Mouse (Mus musculus): Measurements from ENCODE around the gene Lmf2. TPM values are rescaled to one million over a fixed set of nuclear protein-coding genes. Genes with fewer than 3 reads are reported as not detected.

Gene Lmf2
- 44.8 and 48.1 TPM in 2 replicates for polyA plus RNA-seq (2015; fragmentation: Nextera tagmentation; extraction: Ambion mirVana)

GRCm38 (mm10) chr15:89355241-89356187 is at the start of gene Lmf2, which contains the start of gene Ncaph2:
Gene Lmf2 (minus strand): TSS chr15:89355659.
Gene Ncaph2 (plus strand): TSS chr15:89355719.
- peak; percentile 95 for ATAC-seq
- DNase-seq (ENCODE audit: low spot score), result peak; percentile 97
- TF ChIP-seq EP300 (IDR thresholded peaks at IDR 0.05), result no peak
- 0 out of 2 replicates have a peak, but pooled peaks have one; percentile 2 for TF ChIP-seq CTCF (IDR thresholded peaks at IDR 0.05)
- peak within 1 kb of the TSS; percentile 84 for H3K4me3 ChIP-seq (ENCODE audit: low read depth, low read length)
- H3K36me3 ChIP-seq (ENCODE audit: insufficient read depth, low read length), result peaks cover 16% of the 10 kb centered on the region; the same call in 1 of the 2 replicates
- no peaks in the 10 kb centered on the region for H3K9me3 ChIP-seq (ENCODE audit: low read length)
- H3K4me1 ChIP-seq (ENCODE audit: insufficient read depth, low read depth, low read length), result peaks cover 5% of the 10 kb centered on the region; the same call in 1 of the 2 replicates
- peak within 1 kb of the TSS; percentile 92 for H3K27ac ChIP-seq (ENCODE audit: low read length)
- H3K9ac ChIP-seq (replicated peaks; ENCODE audit: low read depth), result peak within 1 kb of the TSS; percentile 72
- H3K4me2 ChIP-seq (replicated peaks; ENCODE audit: low read depth, low read length), result peak within 1 kb of the TSS; percentile 79
- WGBS, result under 1% methylated on average over 62 of the region's 64 CpGs
- H3K27me3 ChIP-seq (replicated peaks; ENCODE audit: insufficient read depth, low read length), result no peaks in the 10 kb centered on the region

DNA sequence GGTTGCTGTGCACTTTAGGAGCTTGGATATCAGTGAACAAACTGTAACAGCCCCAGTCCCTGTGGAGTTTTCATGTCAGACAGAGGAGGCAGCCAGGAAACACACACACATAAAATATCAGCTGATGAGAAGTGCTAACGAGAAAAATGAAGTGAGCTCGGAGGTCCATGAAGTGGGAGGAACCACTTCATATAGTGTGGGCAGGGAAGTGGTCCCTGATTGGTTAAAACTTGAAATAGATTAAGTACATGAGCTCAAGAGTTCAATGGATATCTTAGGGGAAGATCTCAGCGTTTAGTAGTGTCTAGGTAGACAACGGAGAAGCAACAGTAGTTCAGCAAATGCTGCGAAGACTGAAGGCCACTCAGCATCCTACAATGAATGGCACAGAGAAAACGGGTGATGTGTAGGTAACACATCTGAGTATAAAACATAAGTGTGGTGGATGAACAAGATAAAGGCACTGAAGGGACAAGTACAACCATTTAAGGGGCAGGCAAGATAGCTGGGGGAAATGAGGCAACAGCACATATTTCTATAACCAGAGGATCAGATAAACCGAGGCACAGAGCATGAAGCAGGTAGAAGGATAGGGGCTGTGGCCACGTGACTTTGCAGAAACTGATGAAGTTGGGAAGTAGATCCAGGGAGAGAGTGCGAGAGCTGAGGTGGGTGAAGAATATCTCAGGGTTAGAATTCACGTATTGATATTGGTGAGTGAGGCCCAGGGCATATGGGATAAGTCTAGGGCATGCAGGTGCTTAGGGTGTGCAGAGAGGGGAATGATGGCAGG is 49.6 kb upstream of the Lmf2 start:
- H3K4me3 ChIP-seq (ENCODE audit: low read depth, low read length), result no peak overlapping the region
- no peaks in the 10 kb centered on the region for H3K36me3 ChIP-seq (ENCODE audit: insufficient read depth, low read length)
- no peak for TF ChIP-seq EP300 (IDR thresholded peaks at IDR 0.05)
- no peak for TF ChIP-seq CTCF (IDR thresholded peaks at IDR 0.05)
- ATAC-seq, result no peak
- H3K27me3 ChIP-seq (replicated peaks; ENCODE audit: insufficient read depth, low read length), result no peaks in the 10 kb centered on the region
- H3K27ac ChIP-seq (ENCODE audit: low read length), result no peak overlapping the region
- H3K4me1 ChIP-seq (ENCODE audit: insufficient read depth, low read depth, low read length), result no peaks in the 10 kb centered on the region
- no peaks in the 10 kb centered on the region for H3K9me3 ChIP-seq (ENCODE audit: low read length)
- H3K4me2 ChIP-seq (replicated peaks; ENCODE audit: low read depth, low read length), result no peak overlapping the region
- 74% methylated on average over 10 of the region's 10 CpGs for WGBS
- no peak for DNase-seq (ENCODE audit: low spot score)
- H3K9ac ChIP-seq (replicated peaks; ENCODE audit: low read depth), result no peak overlapping the region

GRCm38 (mm10) chr15:89402471-89402870 is 47.0 kb upstream of the Lmf2 start:
- DNase-seq (ENCODE audit: low spot score), result no peak
- H3K4me3 ChIP-seq (ENCODE audit: low read depth, low read length), result no peak overlapping the region
- H3K27ac ChIP-seq (ENCODE audit: low read length), result no peak overlapping the region
- no peaks in the 10 kb centered on the region for H3K9me3 ChIP-seq (ENCODE audit: low read length)
- no peaks in the 10 kb centered on the region for H3K4me1 ChIP-seq (ENCODE audit: insufficient read depth, low read depth, low read length)
- no peaks in the 10 kb centered on the region for H3K27me3 ChIP-seq (replicated peaks; ENCODE audit: insufficient read depth, low read length)
- TF ChIP-seq CTCF (IDR thresholded peaks at IDR 0.05) (no peak), EP300 (IDR thresholded peaks at IDR 0.05) (no peak)
- ATAC-seq, result no peak
- H3K4me2 ChIP-seq (replicated peaks; ENCODE audit: low read depth, low read length), result no peak overlapping the region
- 71% methylated on average over 1 of the region's 1 CpGs for WGBS
- H3K9ac ChIP-seq (replicated peaks; ENCODE audit: low read depth), result no peak overlapping the region
- no peaks in the 10 kb centered on the region for H3K36me3 ChIP-seq (ENCODE audit: insufficient read depth, low read length)

- Histone ChIP-seq H3K36me3 (ENCODE audit: insufficient read depth, low read length) (no peaks in the 10 kb centered on the region), H3K4me3 (ENCODE audit: low read depth, low read length) (no peak overlapping the region), H3K4me2 (replicated peaks; ENCODE audit: low read depth, low read length) (no peak overlapping the region), H3K4me1 (ENCODE audit: insufficient read depth, low read depth, low read length) (no peaks in the 10 kb centered on the region), H3K27ac (ENCODE audit: low read length) (no peak overlapping the region), H3K9ac (replicated peaks; ENCODE audit: low read depth) (no peak overlapping the region), H3K9me3 (ENCODE audit: low read length) (no peaks in the 10 kb centered on the region), H3K27me3 (replicated peaks; ENCODE audit: insufficient read depth, low read length) (no peaks in the 10 kb centered on the region)
- no peak for ATAC-seq
- 65% methylated on average over 1 of the region's 1 CpGs for WGBS
- TF ChIP-seq EP300 (IDR thresholded peaks at IDR 0.05) (no peak), CTCF (IDR thresholded peaks at IDR 0.05) (no peak)
- no peak for DNase-seq (ENCODE audit: low spot score)
Observed at GRCm38 (mm10) chr15:89399716-89400115, 44.3 kb upstream of the Lmf2 start.

DNA sequence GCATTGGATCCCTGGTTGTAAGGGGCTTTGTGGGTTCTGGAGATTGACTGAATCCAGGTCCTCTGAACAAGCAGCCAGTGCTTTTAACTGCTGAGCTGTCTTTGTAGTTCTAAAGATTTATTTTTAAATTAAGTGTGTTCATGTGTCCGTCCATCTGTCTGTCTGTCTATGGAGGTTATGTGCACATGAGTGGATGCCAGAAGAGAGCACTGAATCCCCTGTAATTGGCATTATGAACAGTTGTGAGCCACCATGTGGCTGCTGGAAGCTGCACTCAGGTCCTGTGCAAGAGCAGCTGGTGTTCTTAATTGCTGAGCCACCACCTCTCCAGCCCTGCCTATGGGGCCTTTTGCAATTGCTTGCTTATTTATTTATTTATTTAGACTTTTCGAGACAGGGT is 42.7 kb upstream of the Lmf2 start:
- no peak for DNase-seq (ENCODE audit: low spot score)
- Histone ChIP-seq H3K4me1 (ENCODE audit: insufficient read depth, low read depth, low read length) (no peaks in the 10 kb centered on the region), H3K27me3 (replicated peaks; ENCODE audit: insufficient read depth, low read length) (no peaks in the 10 kb centered on the region), H3K4me3 (ENCODE audit: low read depth, low read length) (no peak overlapping the region), H3K4me2 (replicated peaks; ENCODE audit: low read depth, low read length) (no peak overlapping the region), H3K9me3 (ENCODE audit: low read length) (no peaks in the 10 kb centered on the region), H3K27ac (ENCODE audit: low read length) (no peak overlapping the region), H3K9ac (replicated peaks; ENCODE audit: low read depth) (no peak overlapping the region), H3K36me3 (ENCODE audit: insufficient read depth, low read length) (no peaks in the 10 kb centered on the region)
- TF ChIP-seq CTCF (IDR thresholded peaks at IDR 0.05) (no peak), EP300 (IDR thresholded peaks at IDR 0.05) (no peak)
- WGBS, result 79% methylated on average over 2 of the region's 2 CpGs
- no peak for ATAC-seq

- Histone ChIP-seq H3K4me3 (ENCODE audit: low read depth, low read length) (no peak overlapping the region), H3K36me3 (ENCODE audit: insufficient read depth, low read length) (no peaks in the 10 kb centered on the region), H3K4me2 (replicated peaks; ENCODE audit: low read depth, low read length) (no peak overlapping the region), H3K9ac (replicated peaks; ENCODE audit: low read depth) (no peak overlapping the region), H3K4me1 (ENCODE audit: insufficient read depth, low read depth, low read length) (no peaks in the 10 kb centered on the region), H3K27ac (ENCODE audit: low read length) (no peak overlapping the region), H3K9me3 (ENCODE audit: low read length) (no peaks in the 10 kb centered on the region), H3K27me3 (replicated peaks; ENCODE audit: insufficient read depth, low read length) (no peaks in the 10 kb centered on the region)
- ATAC-seq (no peak), DNase-seq (ENCODE audit: low spot score) (no peak)
- TF ChIP-seq CTCF (IDR thresholded peaks at IDR 0.05) (no peak), EP300 (IDR thresholded peaks at IDR 0.05) (no peak)
- 79% methylated on average over 4 of the region's 4 CpGs for WGBS
Observed at GRCm38 (mm10) chr15:89396883-89397282, 41.4 kb upstream of the Lmf2 start.
